In the genomic region with DNA sequence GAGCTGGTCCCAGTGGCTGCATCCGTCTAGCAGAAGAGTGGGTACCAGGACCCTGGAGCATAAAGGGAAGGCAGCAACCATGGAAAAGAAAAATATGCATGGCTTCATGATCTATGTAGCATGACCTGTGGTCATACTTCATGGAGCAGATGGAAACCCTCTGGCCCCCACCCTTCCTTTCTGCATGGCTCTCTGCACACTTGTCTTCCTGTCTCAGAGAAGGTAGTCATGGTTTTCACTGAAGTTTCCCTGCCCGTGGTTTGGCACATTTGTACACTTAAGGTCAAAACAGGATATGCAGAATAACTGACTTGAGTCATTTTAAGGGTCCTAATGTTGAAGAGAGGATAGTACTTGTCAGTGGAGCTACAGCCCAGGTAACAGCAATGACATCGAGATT, we compare ENCODE assay signal across 22 mouse cellular contexts. TPM values are rescaled to one million over a fixed set of nuclear protein-coding genes. Genes with fewer than 3 reads are reported as not detected.
"Had no signal": no experiment of that assay in that cellular context is flagged by ENCODE, and none has a peak within 500 bp of the region (broad histone marks: within the 10 kb centered on the region; RNA-seq: fewer than 3 reads in every experiment).

No protein-coding gene starts in this region.

- H3K27ac ChIP-seq: kidney, postnatal 0 days; layer of hippocampus, adult 2 months; limb, embryonic 10.5 days; limb, embryonic 13.5 days; liver, embryonic 14.5 days; macrophage; midbrain, embryonic 10.5 days; midbrain, embryonic 13.5 days had no signal

- H3K4me1 ChIP-seq: limb, embryonic 10.5 days; limb, embryonic 13.5 days; midbrain, embryonic 10.5 days; midbrain, embryonic 13.5 days had no signal

- H3K36me3 ChIP-seq: limb, embryonic 10.5 days; limb, embryonic 13.5 days; midbrain, embryonic 10.5 days; midbrain, embryonic 13.5 days had no signal

- H3K9me3 ChIP-seq: limb, embryonic 10.5 days; limb, embryonic 13.5 days; midbrain, embryonic 10.5 days; midbrain, embryonic 13.5 days had no signal

- H3K4me3 ChIP-seq: layer of hippocampus, adult 2 months; limb, embryonic 10.5 days; limb, embryonic 13.5 days; midbrain, embryonic 10.5 days; midbrain, embryonic 13.5 days had no signal

- H3K4me2 ChIP-seq: limb, embryonic 13.5 days; lung, embryonic 14.5 days; midbrain, embryonic 13.5 days had no signal

- H3K9ac ChIP-seq: limb, embryonic 13.5 days; liver, embryonic 14.5 days; lung, embryonic 14.5 days; midbrain, embryonic 13.5 days had no signal

- DNase-seq: kidney, adult 2 months; kidney, postnatal 25 days; layer of hippocampus, adult 9-11 months; lung, embryonic 14.5 days; right cerebral cortex, adult 18-20 months; right cerebral cortex, postnatal 14 days; right cerebral cortex, postnatal 4 days; thymus, adult 18-20 months; thymus, postnatal 4 days had no signal

- H3K27me3 ChIP-seq: limb, embryonic 13.5 days; midbrain, embryonic 13.5 days had no signal

- ATAC-seq: intestine, postnatal 0 days; lung, postnatal 0 days; midbrain, embryonic 13.5 days had no signal

RNA-seq across cellular contexts. Expression of a gene that starts 16.8 kb away (rescaled TPM):
- total RNA-seq: liver, adult 2 months; megakaryocyte, adult 5-6 weeks had no signal
- polyA plus RNA-seq: liver, adult 2 months; lung, postnatal 0 days; macrophage; spleen, adult 2 months had no signal
